17 mouse cellular contexts compared by ENCODE assay signal in genomic region chr16:17929631-17930030, GRCm38 (mm10). TPM values are rescaled to one million over a fixed set of nuclear protein-coding genes. Genes with fewer than 3 reads are reported as not detected.
A peak's percentile ranks its signal among the peaks of the same experiment; 100 is the strongest.
DNase-seq lines count a peak whose midpoint lies in the region; ATAC-seq and TF ChIP-seq lines count a peak whose summit lies in the region.
"Had no signal": no experiment of that assay in that cellular context is flagged by ENCODE, and none has a peak within 500 bp of the region (broad histone marks: within the 10 kb centered on the region; RNA-seq: fewer than 3 reads in every experiment).

No protein-coding gene starts in this region.

- no peak for ATAC-seq in hindbrain, embryonic 14.5 days (ENCODE audit: low FRiP score)
- ATAC-seq in midbrain, embryonic 13.5 days, result no peak
- no peak for ATAC-seq in midbrain, embryonic 16.5 days
- no peak for ATAC-seq in stomach, postnatal 0 days (ENCODE audit: low FRiP score, low TSS enrichment)

- TF ChIP-seq CTCF in stomach, postnatal 0 days (IDR thresholded peaks at IDR 0.05; ENCODE audit: low read depth), result no peak

- H3K4me3 ChIP-seq in hindbrain, embryonic 14.5 days (replicated peaks; ENCODE audit: low read length), result no peak overlapping the region
- no peak overlapping the region for H3K4me3 ChIP-seq in hindbrain, embryonic 10.5 days
- no peak overlapping the region for H3K4me3 ChIP-seq in midbrain, embryonic 13.5 days (replicated peaks)
- H3K4me3 ChIP-seq in midbrain, embryonic 16.5 days (ENCODE audit: low read depth, low read length), result no peak overlapping the region
- H3K4me3 ChIP-seq in stomach, postnatal 0 days (ENCODE audit: low read depth, low read length), result no peak overlapping the region
- H3K4me3 ChIP-seq: limb, embryonic 12.5 days had no signal

- H3K4me2 ChIP-seq in hindbrain, embryonic 14.5 days (replicated peaks), result no peak overlapping the region
- no peak overlapping the region for H3K4me2 ChIP-seq in midbrain, embryonic 13.5 days (replicated peaks)
- H3K4me2 ChIP-seq in midbrain, embryonic 16.5 days (ENCODE audit: low read length), result no peak overlapping the region
- no peak overlapping the region for H3K4me2 ChIP-seq in stomach, postnatal 0 days (replicated peaks; ENCODE audit: low read depth)
- H3K4me2 ChIP-seq: limb, embryonic 12.5 days had no signal

- WGBS in hindbrain, embryonic 14.5 days, result 52% methylated on average over 2 of the region's 2 CpGs
- 60% methylated on average over 2 of the region's 2 CpGs for whole genome bisulfite sequencing in hindbrain, embryonic 10.5 days
- WGBS in midbrain, embryonic 13.5 days, result 61% methylated on average over 2 of the region's 2 CpGs
- 58% methylated on average over 2 of the region's 2 CpGs for WGBS in midbrain, embryonic 16.5 days
- WGBS in stomach, postnatal 0 days, result 61% methylated on average over 2 of the region's 2 CpGs

- peak; percentile 29 to 46 for DNase-seq in cerebellum, adult 18-20 months
- no peak for DNase-seq in cerebellum, postnatal 4 days (ENCODE audit: low spot score in 2 of 2)
- DNase-seq in hindbrain, embryonic 14.5 days (ENCODE audit: low spot score), result no peak
- DNase-seq in hindbrain, embryonic 10.5 days (ENCODE audit: low spot score), result no peak
- DNase-seq in stomach, postnatal 0 days (ENCODE audit: low spot score), result no peak
- DNase-seq in spleen, adult 12 weeks (ENCODE audit: low spot score), result no peak
- DNase-seq: layer of hippocampus, postnatal 36 days; right cerebral cortex, postnatal 14 days had no signal

- no peaks in the 10 kb centered on the region for H3K9me3 ChIP-seq in hindbrain, embryonic 14.5 days (ENCODE audit: control insufficient read depth, low read length)
- no peaks in the 10 kb centered on the region for H3K9me3 ChIP-seq in hindbrain, embryonic 10.5 days
- H3K9me3 ChIP-seq in midbrain, embryonic 13.5 days, result no peaks in the 10 kb centered on the region
- no peaks in the 10 kb centered on the region for H3K9me3 ChIP-seq in midbrain, embryonic 16.5 days (replicated peaks; ENCODE audit: control insufficient read depth, low read length, poor library complexity, severe bottlenecking)
- H3K9me3 ChIP-seq in stomach, postnatal 0 days (ENCODE audit: control insufficient read depth, low read length), result no peaks in the 10 kb centered on the region
- H3K9me3 ChIP-seq: forebrain, embryonic 13.5 days; limb, embryonic 12.5 days had no signal

- peak overlapping the region; percentile 82; the same call in 1 of the 2 replicates for H3K27ac ChIP-seq in hindbrain, embryonic 14.5 days
- H3K27ac ChIP-seq in hindbrain, embryonic 10.5 days, result no peak overlapping the region
- H3K27ac ChIP-seq in midbrain, embryonic 13.5 days, result peak overlapping the region; percentile 32
- no peak overlapping the region; the same call in 1 of the 2 replicates for H3K27ac ChIP-seq in midbrain, embryonic 16.5 days (ENCODE audit: low read length)
- H3K27ac ChIP-seq in stomach, postnatal 0 days (replicated peaks), result peak overlapping the region; percentile 94; the same call in 1 of the 2 replicates

- H3K36me3 ChIP-seq in hindbrain, embryonic 14.5 days (replicated peaks; ENCODE audit: control insufficient read depth, insufficient read depth), result peaks cover 19% of the 10 kb centered on the region
- peaks cover 21% of the 10 kb centered on the region for H3K36me3 ChIP-seq in hindbrain, embryonic 10.5 days
- peaks cover 19% of the 10 kb centered on the region for H3K36me3 ChIP-seq in midbrain, embryonic 13.5 days
- peaks cover 10% of the 10 kb centered on the region for H3K36me3 ChIP-seq in midbrain, embryonic 16.5 days (ENCODE audit: control insufficient read depth, insufficient read depth, low read length)
- H3K36me3 ChIP-seq in stomach, postnatal 0 days (ENCODE audit: control insufficient read depth, insufficient read depth, low read length), result peaks cover 4% of the 10 kb centered on the region

- H3K9ac ChIP-seq in hindbrain, embryonic 14.5 days, result no peak overlapping the region
- H3K9ac ChIP-seq in midbrain, embryonic 13.5 days (replicated peaks), result no peak overlapping the region
- H3K9ac ChIP-seq in midbrain, embryonic 16.5 days (ENCODE audit: low read depth, low read length), result no peak overlapping the region
- no peak overlapping the region for H3K9ac ChIP-seq in stomach, postnatal 0 days (ENCODE audit: low read length)
- H3K9ac ChIP-seq: forebrain, embryonic 13.5 days; limb, embryonic 12.5 days had no signal

- no peaks in the 10 kb centered on the region for H3K27me3 ChIP-seq in hindbrain, embryonic 14.5 days (ENCODE audit: control insufficient read depth, insufficient read depth, low read length)
- H3K27me3 ChIP-seq in hindbrain, embryonic 10.5 days (ENCODE audit: insufficient read depth, poor library complexity, severe bottlenecking), result no peaks in the 10 kb centered on the region; the same call in 1 of the 2 replicates
- peaks cover 2% of the 10 kb centered on the region; the same call in 1 of the 2 replicates for H3K27me3 ChIP-seq in midbrain, embryonic 13.5 days
- no peaks in the 10 kb centered on the region for H3K27me3 ChIP-seq in midbrain, embryonic 16.5 days (ENCODE audit: control insufficient read depth, insufficient read depth, low read depth, low read length)
- no peaks in the 10 kb centered on the region for H3K27me3 ChIP-seq in stomach, postnatal 0 days (ENCODE audit: control insufficient read depth, insufficient read depth, low read length)

- TF ChIP-seq EP300 in stomach, postnatal 0 days (optimal IDR thresholded peaks at IDR 0.05), result no peak

- H3K4me1 ChIP-seq in hindbrain, embryonic 14.5 days (replicated peaks; ENCODE audit: control insufficient read depth, insufficient read depth, low read length), result peaks cover 13% of the 10 kb centered on the region
- H3K4me1 ChIP-seq in hindbrain, embryonic 10.5 days (replicated peaks), result peaks cover 34% of the 10 kb centered on the region
- peaks cover 24% of the 10 kb centered on the region for H3K4me1 ChIP-seq in midbrain, embryonic 13.5 days (replicated peaks)
- peaks cover 15% of the 10 kb centered on the region for H3K4me1 ChIP-seq in midbrain, embryonic 16.5 days (ENCODE audit: control insufficient read depth, insufficient read depth, low read length)
- H3K4me1 ChIP-seq in stomach, postnatal 0 days (replicated peaks; ENCODE audit: control insufficient read depth, insufficient read depth), result no peaks in the 10 kb centered on the region

RNA-seq across cellular contexts. Expression of gene Slc25a1, which starts 1.6 kb away (rescaled TPM):
- polyA plus RNA-seq in hindbrain, embryonic 14.5 days (2014; fragmentation: Nextera tagmentation; extraction: Ambion mirVana), result 175 and 176 TPM in 2 replicates
- polyA plus RNA-seq in hindbrain, embryonic 10.5 days (2016; fragmentation: Nextera tagmentation; extraction: Ambion mirVana), result 115 and 149 TPM in 2 replicates
- polyA plus RNA-seq in midbrain, embryonic 13.5 days (2015; fragmentation: Nextera tagmentation; extraction: Ambion mirVana), result 146 and 148 TPM in 2 replicates
- 163 and 179 TPM in 2 replicates for polyA plus RNA-seq in midbrain, embryonic 16.5 days (2015; fragmentation: Nextera tagmentation; extraction: Ambion mirVana)
- 219 and 245 TPM in 2 replicates for polyA plus RNA-seq in stomach, postnatal 0 days (2015; fragmentation: Nextera tagmentation; extraction: Ambion mirVana)

RNA-seq across cellular contexts. Expression of gene Gsc2, which starts 14.8 kb away (rescaled TPM):
- polyA plus RNA-seq in hindbrain, embryonic 14.5 days (2014; fragmentation: Nextera tagmentation; extraction: Ambion mirVana), result 0.44 and 1.1 TPM in 2 replicates
- 0.17 TPM in 1 of 2 replicates, not detected in the other for polyA plus RNA-seq in hindbrain, embryonic 10.5 days (2016; fragmentation: Nextera tagmentation; extraction: Ambion mirVana)
- polyA plus RNA-seq in midbrain, embryonic 13.5 days (2015; fragmentation: Nextera tagmentation; extraction: Ambion mirVana), result 0.40 and 1.5 TPM in 2 replicates
- 0.46 and 1.4 TPM in 2 replicates for polyA plus RNA-seq in midbrain, embryonic 16.5 days (2015; fragmentation: Nextera tagmentation; extraction: Ambion mirVana)
- polyA plus RNA-seq in stomach, postnatal 0 days (2015; fragmentation: Nextera tagmentation; extraction: Ambion mirVana), result 0.21 and 0.23 TPM in 2 replicates
- polyA plus RNA-seq: gonadal fat pad, adult 2 months; heart, postnatal 0 days; kidney, embryonic 14.5 days; large intestine, adult 2 months; limb, embryonic 12.5 days; lung, embryonic 16.5 days had no signal

RNA-seq across cellular contexts. Expression of gene Ess2, which starts 18.5 kb away (rescaled TPM):
- 38.9 and 41.0 TPM in 2 replicates for polyA plus RNA-seq in hindbrain, embryonic 14.5 days (2014; fragmentation: Nextera tagmentation; extraction: Ambion mirVana)
- 54.5 and 57.4 TPM in 2 replicates for polyA plus RNA-seq in hindbrain, embryonic 10.5 days (2016; fragmentation: Nextera tagmentation; extraction: Ambion mirVana)
- polyA plus RNA-seq in midbrain, embryonic 13.5 days (2015; fragmentation: Nextera tagmentation; extraction: Ambion mirVana), result 56.1 and 56.6 TPM in 2 replicates
- 47.6 and 48.6 TPM in 2 replicates for polyA plus RNA-seq in midbrain, embryonic 16.5 days (2015; fragmentation: Nextera tagmentation; extraction: Ambion mirVana)
- 15.6 and 17.0 TPM in 2 replicates for polyA plus RNA-seq in stomach, postnatal 0 days (2015; fragmentation: Nextera tagmentation; extraction: Ambion mirVana)

RNA-seq across cellular contexts. Expression of gene Tssk2, which starts 31.2 kb away (rescaled TPM):
- not detected in 2 replicates for polyA plus RNA-seq in hindbrain, embryonic 14.5 days (2014; fragmentation: Nextera tagmentation; extraction: Ambion mirVana)
- not detected in 2 replicates for polyA plus RNA-seq in hindbrain, embryonic 10.5 days (2016; fragmentation: Nextera tagmentation; extraction: Ambion mirVana)
- 0.14 and 0.19 TPM in 2 replicates for polyA plus RNA-seq in midbrain, embryonic 13.5 days (2015; fragmentation: Nextera tagmentation; extraction: Ambion mirVana)
- polyA plus RNA-seq in midbrain, embryonic 16.5 days (2015; fragmentation: Nextera tagmentation; extraction: Ambion mirVana), result not detected in 2 replicates
- 0.07 TPM in 1 of 2 replicates, not detected in the other for polyA plus RNA-seq in stomach, postnatal 0 days (2015; fragmentation: Nextera tagmentation; extraction: Ambion mirVana)
- polyA plus RNA-seq: forebrain, embryonic 13.5 days; heart, postnatal 0 days; kidney, embryonic 14.5 days; large intestine, adult 2 months; limb, embryonic 12.5 days; lung, embryonic 16.5 days had no signal

RNA-seq across cellular contexts. Expression of gene Dgcr2, which starts 31.3 kb away (rescaled TPM):
- 105 TPM in 2 replicates for polyA plus RNA-seq in hindbrain, embryonic 14.5 days (2014; fragmentation: Nextera tagmentation; extraction: Ambion mirVana)
- polyA plus RNA-seq in hindbrain, embryonic 10.5 days (2016; fragmentation: Nextera tagmentation; extraction: Ambion mirVana), result 96.0 and 100 TPM in 2 replicates
- polyA plus RNA-seq in midbrain, embryonic 13.5 days (2015; fragmentation: Nextera tagmentation; extraction: Ambion mirVana), result 97.9 and 103 TPM in 2 replicates
- 108 and 113 TPM in 2 replicates for polyA plus RNA-seq in midbrain, embryonic 16.5 days (2015; fragmentation: Nextera tagmentation; extraction: Ambion mirVana)
- polyA plus RNA-seq in stomach, postnatal 0 days (2015; fragmentation: Nextera tagmentation; extraction: Ambion mirVana), result 38.8 and 40.7 TPM in 2 replicates

Comparison
In these comparisons a context has a peak if more than half of its experiments do, and no peak if none do; other contexts are left out.
1. DNase-seq: peak in cerebellum, adult 18-20 months (2 of 2); none in cerebellum, postnatal 4 days (0 of 2), hindbrain, embryonic 14.5 days (single experiment), hindbrain, embryonic 10.5 days (single experiment), stomach, postnatal 0 days (single experiment) and spleen, adult 12 weeks (single experiment).
2. H3K27ac ChIP-seq: peak in hindbrain, embryonic 14.5 days (single experiment), midbrain, embryonic 13.5 days (single experiment) and stomach, postnatal 0 days (single experiment); none in hindbrain, embryonic 10.5 days (single experiment) and midbrain, embryonic 16.5 days (single experiment).